8 mouse cellular contexts compared by ENCODE assay signal in the genomic region with DNA sequence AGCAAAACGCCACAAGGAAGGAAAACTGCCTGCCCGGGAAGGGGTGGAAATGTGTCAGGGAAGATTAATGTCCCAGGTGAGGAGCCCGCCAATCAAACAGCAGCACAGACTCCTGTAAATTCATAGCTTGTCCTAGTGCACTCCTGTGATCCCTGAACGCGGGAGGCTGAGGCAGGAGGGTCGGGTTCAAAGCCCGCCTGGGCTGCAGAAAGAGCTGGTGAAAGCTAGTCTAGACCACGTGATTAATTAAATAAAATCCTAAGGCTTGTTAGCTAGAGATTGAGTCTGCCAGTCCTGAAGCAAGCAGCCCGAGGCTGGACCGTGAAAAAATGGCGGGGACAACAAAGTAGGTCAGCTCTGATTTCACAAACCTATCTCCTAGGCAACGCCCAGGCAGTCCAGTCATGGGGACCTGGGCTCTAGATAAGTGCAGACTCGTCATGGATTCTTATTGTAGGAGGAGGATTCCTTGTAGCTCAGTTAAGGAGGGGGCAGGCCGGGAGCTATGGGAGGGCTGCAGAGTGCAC. TPM values are rescaled to one million over a fixed set of nuclear protein-coding genes. Genes with fewer than 3 reads are reported as not detected.
DNase-seq lines count a peak whose midpoint lies in the region; ATAC-seq and TF ChIP-seq lines count a peak whose summit lies in the region.

No protein-coding gene starts in this region.

- H3K4me3 ChIP-seq in CH12.LX (replicated peaks in 1 of 3; ENCODE audit: low read depth in 2 of 3, low read length in 2 of 3, poor library complexity in 1 of 3) (no peak overlapping the region), ES-E14 (ENCODE audit: insufficient read depth in 1 of 2, low read depth in 1 of 2, low read length in 2 of 2, poor library complexity in 1 of 2, severe bottlenecking in 1 of 2) (peak overlapping the region; percentile 61 to 71)
- H3K4me3 ChIP-seq in forebrain, embryonic 12.5 days (replicated peaks) = no peak overlapping the region
- H3K4me3 ChIP-seq in hindbrain, postnatal 0 days (ENCODE audit: low read length) = peak overlapping the region; percentile 15
- peak overlapping the region; percentile 43 for H3K4me3 ChIP-seq in liver, postnatal 0 days (ENCODE audit: low read depth, low read length)
- H3K4me3 ChIP-seq in stomach, embryonic 14.5 days (ENCODE audit: low read depth, low read length) = peak overlapping the region; percentile 19; the same call in 1 of the 2 replicates

- H3K79me2 ChIP-seq in CH12.LX (replicated peaks; ENCODE audit: control insufficient read depth, extremely low read depth, insufficient read depth, poor library complexity, severe bottlenecking) = no peaks in the 10 kb centered on the region

- H3K27ac ChIP-seq in CH12.LX (ENCODE audit: insufficient read depth, low read depth) (no peak overlapping the region), ES-E14 (ENCODE audit: insufficient read depth, low read depth, low read length, poor library complexity, severe bottlenecking) (peak overlapping the region; percentile 80; the same call in 1 of the 2 replicates)
- no peak overlapping the region for H3K27ac ChIP-seq in forebrain, embryonic 12.5 days
- peak overlapping the region; percentile 17; the same call in 1 of the 2 replicates for H3K27ac ChIP-seq in hindbrain, postnatal 0 days
- peak overlapping the region; percentile 86 for H3K27ac ChIP-seq in liver, postnatal 0 days (ENCODE audit: low read depth)
- H3K27ac ChIP-seq in stomach, embryonic 14.5 days (ENCODE audit: low read length) = peak overlapping the region; percentile 76; the same call in 1 of the 2 replicates

- H3K9ac ChIP-seq in CH12.LX (ENCODE audit: insufficient read depth, low read depth) (no peak overlapping the region), ES-E14 (ENCODE audit: insufficient read depth, low read depth, low read length, poor library complexity, severe bottlenecking) (peak overlapping the region; percentile 69)
- H3K9ac ChIP-seq in forebrain, embryonic 12.5 days = no peak overlapping the region
- no peak overlapping the region for H3K9ac ChIP-seq in hindbrain, postnatal 0 days (replicated peaks; ENCODE audit: low read length)
- H3K9ac ChIP-seq in liver, postnatal 0 days (replicated peaks) = peak overlapping the region; percentile 57
- H3K9ac ChIP-seq in stomach, embryonic 14.5 days (replicated peaks; ENCODE audit: low read depth, low read length) = no peak overlapping the region

- H3K9me3 ChIP-seq in CH12.LX (replicated peaks; ENCODE audit: low read length) (no peaks in the 10 kb centered on the region), ES-E14 (ENCODE audit: control insufficient read depth, insufficient read depth, low read depth, low read length) (no peaks in the 10 kb centered on the region)
- no peaks in the 10 kb centered on the region for H3K9me3 ChIP-seq in forebrain, embryonic 12.5 days
- no peaks in the 10 kb centered on the region for H3K9me3 ChIP-seq in hindbrain, postnatal 0 days (ENCODE audit: low read length)
- no peaks in the 10 kb centered on the region for H3K9me3 ChIP-seq in liver, postnatal 0 days (ENCODE audit: low read length)
- no peaks in the 10 kb centered on the region for H3K9me3 ChIP-seq in stomach, embryonic 14.5 days (ENCODE audit: control insufficient read depth, low read depth, low read length)

- H3K4me1 ChIP-seq in CH12.LX (ENCODE audit: control insufficient read depth in 1 of 2, insufficient read depth in 2 of 2) (no peaks in the 10 kb centered on the region), ES-E14 (ENCODE audit: control insufficient read depth in 2 of 2, insufficient read depth in 2 of 2, low read length in 2 of 2, poor library complexity in 1 of 2) (peaks cover 0 to 5% of the 10 kb centered on the region in 2 experiments; a peak in 1 of 4 replicates)
- peaks cover 8% of the 10 kb centered on the region; the same call in 1 of the 2 replicates for H3K4me1 ChIP-seq in forebrain, embryonic 12.5 days
- no peaks in the 10 kb centered on the region for H3K4me1 ChIP-seq in hindbrain, postnatal 0 days (ENCODE audit: insufficient read depth, low read length)
- H3K4me1 ChIP-seq in liver, postnatal 0 days (ENCODE audit: insufficient read depth) = peaks cover 8% of the 10 kb centered on the region
- peaks cover 16% of the 10 kb centered on the region for H3K4me1 ChIP-seq in stomach, embryonic 14.5 days (ENCODE audit: control insufficient read depth, insufficient read depth, low read length)

- 50% methylated on average over 14 of the region's 14 CpGs for WGBS in forebrain, embryonic 12.5 days
- WGBS in hindbrain, postnatal 0 days = 32% methylated on average over 14 of the region's 14 CpGs
- 27% methylated on average over 14 of the region's 14 CpGs for WGBS in liver, postnatal 0 days (ENCODE audit: insufficient replicate concordance)
- 47% methylated on average over 14 of the region's 14 CpGs for WGBS in stomach, embryonic 14.5 days

- H3K27me3 ChIP-seq in CH12.LX (replicated peaks) = no peaks in the 10 kb centered on the region
- no peaks in the 10 kb centered on the region for H3K27me3 ChIP-seq in forebrain, embryonic 12.5 days
- no peaks in the 10 kb centered on the region for H3K27me3 ChIP-seq in hindbrain, postnatal 0 days (ENCODE audit: insufficient read depth, low read length)
- H3K27me3 ChIP-seq in liver, postnatal 0 days (ENCODE audit: insufficient read depth, low read length) = no peaks in the 10 kb centered on the region
- H3K27me3 ChIP-seq in stomach, embryonic 14.5 days (ENCODE audit: control insufficient read depth, insufficient read depth, low read length) = no peaks in the 10 kb centered on the region

- dilution Hi-C loops in CH12.LX (cut with MboI; ENCODE audit: extremely low pct_ligation_motif_present, extremely low pct_unique_long_range_greater_than_20kb, low sequenced_read_pairs) = no loop called here

- in situ Hi-C loops in CH12.LX (cut with MboI; ENCODE audit: low pct_ligation_motif_present, low pct_unique_long_range_greater_than_20kb, low sequenced_read_pairs) (no loop called here), ES-E14 (cut with MboI; ENCODE audit: low sequenced_read_pairs in 2 of 2, unreplicated experiment in 2 of 2) (no loop called here)

- H3K36me3 ChIP-seq in CH12.LX (replicated peaks in 1 of 2; ENCODE audit: control insufficient read depth in 1 of 2, insufficient read depth in 1 of 2, low read length in 1 of 2) (no peaks in the 10 kb centered on the region), ES-E14 (ENCODE audit: control insufficient read depth, insufficient read depth, low read length, poor library complexity, severe bottlenecking) (no peaks in the 10 kb centered on the region)
- no peaks in the 10 kb centered on the region for H3K36me3 ChIP-seq in forebrain, embryonic 12.5 days (replicated peaks)
- H3K36me3 ChIP-seq in hindbrain, postnatal 0 days (ENCODE audit: insufficient read depth, low read length) = no peaks in the 10 kb centered on the region
- no peaks in the 10 kb centered on the region for H3K36me3 ChIP-seq in liver, postnatal 0 days (replicated peaks; ENCODE audit: insufficient read depth, low read length)
- no peaks in the 10 kb centered on the region for H3K36me3 ChIP-seq in stomach, embryonic 14.5 days (ENCODE audit: control insufficient read depth, insufficient read depth, low read length)

- no peak for TF ChIP-seq RAD21 in CH12.LX (IDR thresholded peaks at IDR 0.05; ENCODE audit: low read depth, low read length)

- peak overlapping the region; percentile 95 for H3K4me2 ChIP-seq in CH12.LX (ENCODE audit: insufficient read depth, low read depth, poor library complexity, severe bottlenecking)
- peak overlapping the region; percentile 33 for H3K4me2 ChIP-seq in forebrain, embryonic 12.5 days
- H3K4me2 ChIP-seq in hindbrain, postnatal 0 days (ENCODE audit: low read depth, low read length) = peak overlapping the region; percentile 48
- peak overlapping the region; percentile 72 for H3K4me2 ChIP-seq in liver, postnatal 0 days (ENCODE audit: low read depth, low read length)
- peak overlapping the region; percentile 40 for H3K4me2 ChIP-seq in stomach, embryonic 14.5 days (replicated peaks; ENCODE audit: low read depth, low read length)

- 0 out of 2 replicates have a peak, but pooled peaks have one; percentile 23 for ATAC-seq in forebrain, embryonic 12.5 days (ENCODE audit: low FRiP score)
- ATAC-seq in hindbrain, postnatal 0 days = peak; percentile 75
- peak; percentile 86 for ATAC-seq in liver, postnatal 0 days
- ATAC-seq in stomach, embryonic 14.5 days (ENCODE audit: insufficient number of reproducible peaks, insufficient read depth, low FRiP score, low read depth) = peak; percentile 57; the same call in 1 of the 2 replicates

- TF ChIP-seq POLR2A in CH12.LX (IDR thresholded peaks at IDR 0.05; ENCODE audit: low read depth, low read length) = no peak

- TF ChIP-seq CTCF in CH12.LX (conservative IDR thresholded peaks at IDR 0.05 in 1 of 2, IDR thresholded peaks at IDR 0.05 in 1 of 2; ENCODE audit: low read depth in 2 of 2, low read length in 2 of 2) = no peak
- no peak for TF ChIP-seq CTCF in hindbrain, postnatal 0 days (IDR thresholded peaks at IDR 0.05; ENCODE audit: low read depth)
- TF ChIP-seq CTCF in liver, postnatal 0 days (IDR thresholded peaks at IDR 0.05; ENCODE audit: low read depth) = no peak

- no peak for DNase-seq in CH12.LX (ENCODE audit: extremely low read depth)
- DNase-seq in ES-E14 (ENCODE audit: low read depth, low spot score) = no peak
- peak; percentile 34 for DNase-seq in hindbrain, postnatal 0 days (ENCODE audit: low spot score)
- peak; percentile 47 for DNase-seq in liver, postnatal 0 days
- DNase-seq in urinary bladder, postnatal 25 days (ENCODE audit: low spot score) = no peak
- no peak for DNase-seq in urinary bladder, postnatal 4 days (ENCODE audit: low spot score in 2 of 2)

- no peak for TF ChIP-seq EP300 in CH12.LX (IDR thresholded peaks at IDR 0.05; ENCODE audit: low read length)
- no peak for TF ChIP-seq EP300 in liver, postnatal 0 days (IDR thresholded peaks at IDR 0.05; ENCODE audit: low read depth)

TF ChIP-seq in CH12.LX, 34 proteins besides CTCF, POLR2A, EP300 and RAD21 (continues in another document):
- TF ChIP-seq BHLHE40 (IDR thresholded peaks at IDR 0.05; ENCODE audit: low read depth, low read length) (no peak), USF2 (conservative IDR thresholded peaks at IDR 0.05; ENCODE audit: low read depth, low read length) (no peak)

TF ChIP-seq in ES-E14, 5 proteins besides CTCF, POLR2A, EP300 and RAD21 (continues in another document):
- TF ChIP-seq CHD2 (IDR thresholded peaks at IDR 0.05; ENCODE audit: low read depth, low read length) (no peak), MAFK (IDR thresholded peaks at IDR 0.05; ENCODE audit: insufficient read depth, low read depth, low read length) (no peak), ZC3H11A (IDR thresholded peaks at IDR 0.05; ENCODE audit: borderline replicate concordance, low read depth, low read length) (no peak)

RNA-seq across cellular contexts. Expression of gene Sowahb, which starts 38.9 kb away (rescaled TPM):
- not detected in 2 replicates for total RNA-seq in CH12.LX (2012; rRNA removed)
- not detected in 2 replicates for total RNA-seq in CH12.LX (2014; rRNA removed)
- not detected in 2 replicates for polyA plus RNA-seq in CH12.LX (2012; ENCODE audit: insufficient read length, low read depth)
- 1.5 and 1.9 TPM in 2 replicates for total RNA-seq in ES-E14 (2012; rRNA removed)
- polyA plus RNA-seq in forebrain, embryonic 12.5 days (2016; fragmentation: Nextera tagmentation; extraction: Ambion mirVana) = 0.18 and 0.29 TPM in 2 replicates
- 0.10 and 0.25 TPM in 2 replicates for total RNA-seq in hindbrain, postnatal 0 days (2014; rRNA removed)
- polyA plus RNA-seq in hindbrain, postnatal 0 days (2015; fragmentation: Nextera tagmentation; extraction: Ambion mirVana) = 0.04 and 0.08 TPM in 2 replicates
- 1.8 and 3.9 TPM in 2 replicates for polyA plus RNA-seq in liver, postnatal 0 days (2015; fragmentation: Nextera tagmentation; extraction: Ambion mirVana)
- polyA plus RNA-seq in stomach, embryonic 14.5 days (2014; fragmentation: Nextera tagmentation; extraction: Ambion mirVana) = 1.4 and 1.5 TPM in 2 replicates

Comparison
In these comparisons a context has a peak if more than half of its experiments do, and no peak if none do; other contexts are left out.
1. DNase-seq: peak in hindbrain, postnatal 0 days (single experiment) and liver, postnatal 0 days (single experiment); none in CH12.LX (single experiment), ES-E14 (single experiment), urinary bladder, postnatal 25 days (single experiment) and urinary bladder, postnatal 4 days (0 of 2).
2. H3K27ac ChIP-seq: peak in ES-E14 (single experiment), hindbrain, postnatal 0 days (single experiment), liver, postnatal 0 days (single experiment) and stomach, embryonic 14.5 days (single experiment); none in CH12.LX (single experiment) and forebrain, embryonic 12.5 days (single experiment).
3. H3K4me2 ChIP-seq: peak in every context shown above with its lines; median percentile 95 in CH12.LX; 72 in liver, postnatal 0 days; 48 in hindbrain, postnatal 0 days; 40 in stomach, embryonic 14.5 days; 33 in forebrain, embryonic 12.5 days.
4. H3K4me3 ChIP-seq: peak in ES-E14 (2 of 2), hindbrain, postnatal 0 days (single experiment), liver, postnatal 0 days (single experiment) and stomach, embryonic 14.5 days (single experiment); none in CH12.LX (0 of 3) and forebrain, embryonic 12.5 days (single experiment).
5. H3K9ac ChIP-seq: peak in ES-E14 (single experiment) and liver, postnatal 0 days (single experiment); none in CH12.LX (single experiment), forebrain, embryonic 12.5 days (single experiment), hindbrain, postnatal 0 days (single experiment) and stomach, embryonic 14.5 days (single experiment).
6. ATAC-seq: peak in every context shown above with its lines; median percentile 86 in liver, postnatal 0 days; 75 in hindbrain, postnatal 0 days; 57 in stomach, embryonic 14.5 days; 23 in forebrain, embryonic 12.5 days.